Mouse (Mus musculus): Measurements from ENCODE around the gene Stx8. TPM values are rescaled to one million over a fixed set of nuclear protein-coding genes. Genes with fewer than 3 reads are reported as not detected.

The Stx8 gene
- total and polyA plus RNA-seq, 3 experiments, result 29.5 to 152 (median 30.9) TPM

DNA sequence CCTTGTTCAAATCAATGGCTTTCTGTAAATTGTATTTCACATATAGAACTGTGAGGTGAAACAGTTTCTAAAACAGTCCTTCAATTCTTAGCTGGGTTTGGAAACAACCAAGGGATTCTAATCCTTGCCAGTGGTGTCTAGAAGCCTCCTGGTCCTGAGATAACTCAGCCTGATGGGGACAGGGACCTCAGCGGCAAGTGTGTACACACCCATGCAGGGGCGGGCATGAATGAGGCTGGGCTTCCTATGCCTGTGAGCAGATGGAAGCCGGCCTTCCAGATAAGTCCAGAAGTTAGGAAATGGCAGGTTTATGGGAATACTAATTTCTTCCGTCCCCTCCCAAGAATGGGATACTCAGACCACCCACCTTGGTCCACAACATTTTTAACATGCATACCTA is 63.1 kb downstream of the Stx8 start:
- H3K9ac ChIP-seq (ENCODE audit: control insufficient read depth, low read depth, low read length, poor library complexity, severe bottlenecking), result no peak overlapping the region
- no peaks in the 10 kb centered on the region for H3K4me1 ChIP-seq (ENCODE audit: control insufficient read depth in 1 of 2, insufficient read depth in 2 of 2, low read length in 2 of 2)
- no peaks in the 10 kb centered on the region for H3K9me3 ChIP-seq (replicated peaks; ENCODE audit: insufficient read depth, low read length)
- TF ChIP-seq ZMIZ1 (IDR thresholded peaks at IDR 0.05; ENCODE audit: low read depth, low read length) (no peak), USF1 (IDR thresholded peaks at IDR 0.05; ENCODE audit: low read depth, low read length) (no peak), MAFK (IDR thresholded peaks at IDR 0.05; ENCODE audit: borderline replicate concordance, low read depth, low read length) (no peak), ZKSCAN1 (IDR thresholded peaks at IDR 0.05; ENCODE audit: low read depth, low read length) (no peak), ZNF384 (IDR thresholded peaks at IDR 0.05; ENCODE audit: low read depth, low read length) (no peak)
- DNase-seq (ENCODE audit: low read depth, low spot score), result no peak
- H3K36me3 ChIP-seq (ENCODE audit: control insufficient read depth in 1 of 2, insufficient read depth in 2 of 2, low read length in 2 of 2), result no peaks in the 10 kb centered on the region; a peak in 2 of 4 replicates
- no peaks in the 10 kb centered on the region for H3K79me2 ChIP-seq (ENCODE audit: control insufficient read depth, insufficient read depth, low read length, poor library complexity)
- H3K4me3 ChIP-seq (ENCODE audit: control insufficient read depth in 1 of 2, insufficient read depth in 1 of 2, low read depth in 2 of 2, low read length in 2 of 2), result no peak overlapping the region
- no peaks in the 10 kb centered on the region for H3K27me3 ChIP-seq (ENCODE audit: control insufficient read depth in 1 of 2, insufficient read depth in 2 of 2, low read length in 2 of 2)
- H3K27ac ChIP-seq (ENCODE audit: control insufficient read depth, low read depth, low read length), result no peak overlapping the region

DNA sequence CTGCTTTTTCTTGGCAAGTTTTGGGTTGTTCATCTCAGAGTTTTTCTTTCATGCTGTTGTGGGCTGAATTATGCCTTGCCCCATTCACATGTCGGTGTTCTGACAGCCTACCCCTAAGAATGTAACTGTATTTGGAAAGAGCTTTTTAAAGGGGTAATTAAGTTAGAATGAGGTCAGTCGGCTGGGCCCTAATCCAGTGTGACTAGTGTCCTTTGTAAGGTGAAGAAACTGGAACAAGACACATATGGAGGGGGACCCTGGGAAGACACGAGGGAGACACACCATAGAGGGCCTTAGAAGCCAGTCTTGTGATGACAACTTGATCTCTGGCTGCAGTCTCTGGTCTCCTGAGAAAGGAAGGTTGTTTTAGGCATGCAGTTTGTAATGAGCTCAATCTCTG is 63.9 kb downstream of the Stx8 start:
- Histone ChIP-seq H3K27me3 (ENCODE audit: control insufficient read depth in 1 of 2, insufficient read depth in 2 of 2, low read length in 2 of 2) (no peaks in the 10 kb centered on the region), H3K9ac (ENCODE audit: control insufficient read depth, low read depth, low read length, poor library complexity, severe bottlenecking) (no peak overlapping the region), H3K4me1 (ENCODE audit: control insufficient read depth in 1 of 2, insufficient read depth in 2 of 2, low read length in 2 of 2) (no peaks in the 10 kb centered on the region), H3K36me3 (ENCODE audit: control insufficient read depth in 1 of 2, insufficient read depth in 2 of 2, low read length in 2 of 2) (no peaks in the 10 kb centered on the region; a peak in 2 of 4 replicates), H3K27ac (ENCODE audit: control insufficient read depth, low read depth, low read length) (no peak overlapping the region), H3K9me3 (replicated peaks; ENCODE audit: insufficient read depth, low read length) (no peaks in the 10 kb centered on the region), H3K4me3 (ENCODE audit: control insufficient read depth in 1 of 2, insufficient read depth in 1 of 2, low read depth in 2 of 2, low read length in 2 of 2) (no peak overlapping the region), H3K79me2 (ENCODE audit: control insufficient read depth, insufficient read depth, low read length, poor library complexity) (no peaks in the 10 kb centered on the region)
- no peak for DNase-seq (ENCODE audit: low read depth, low spot score)
- TF ChIP-seq RCOR1 (IDR thresholded peaks at IDR 0.05; ENCODE audit: low read depth, low read length) (no peak), GABPA (IDR thresholded peaks at IDR 0.05; ENCODE audit: low read depth, low read length) (no peak), ETS1 (IDR thresholded peaks at IDR 0.05; ENCODE audit: low read depth, low read length) (no peak), GATA1 (IDR thresholded peaks at IDR 0.05; ENCODE audit: low read depth, low read length) (no peak), TCF12 (IDR thresholded peaks at IDR 0.05; ENCODE audit: low read depth, low read length) (no peak), POLR2AphosphoS5 (IDR thresholded peaks at IDR 0.05; ENCODE audit: borderline replicate concordance, low read depth, low read length) (no peak), MEF2A (IDR thresholded peaks at IDR 0.05; ENCODE audit: extremely low read depth, insufficient replicate concordance, low read depth, low read length, poor library complexity, severe bottlenecking) (no peak), SIN3A (IDR thresholded peaks at IDR 0.05; ENCODE audit: low read length) (no peak), BHLHE40 (IDR thresholded peaks at IDR 0.05; ENCODE audit: borderline replicate concordance, low read depth, low read length) (no peak), MAFK (IDR thresholded peaks at IDR 0.05; ENCODE audit: borderline replicate concordance, low read depth, low read length) (no peak), MXI1 (IDR thresholded peaks at IDR 0.05; ENCODE audit: low read depth, low read length) (no peak), CHD1 (IDR thresholded peaks at IDR 0.05; ENCODE audit: low read depth, low read length) (no peak), MAZ (IDR thresholded peaks at IDR 0.05; ENCODE audit: low read depth, low read length) (no peak)
